Mouse (Mus musculus) kidney, adult 2 months (tissue): Measurements from ENCODE around the gene Fgf13. TPM values are rescaled to one million over a fixed set of nuclear protein-coding genes. Genes with fewer than 3 reads are reported as not detected.
A peak's percentile ranks its signal among the peaks of the same experiment; 100 is the strongest.

Source experiments
- DNase-seq: peaks from one replicate; pipeline ENCODE4 v3.0.0; 2021
- H3K27ac ChIP-seq: fragments of 200-500 bp; 2 replicates; pipeline ENCODE4 v1.5.1; 2012; ENCODE audit warnings: low read depth, low read length, control low read depth, inconsistent platforms; ENCODE audit not compliant: insufficient read depth
- H3K27me3 ChIP-seq: fragments of 200-500 bp; replicated peaks from 2 replicates; pipeline ENCODE4 v1.6.1; 2012; ENCODE audit warnings: mild to moderate bottlenecking, moderate library complexity, low read length, inconsistent platforms; ENCODE audit not compliant: control insufficient read depth, insufficient read depth
- H3K36me3 ChIP-seq: fragments of 200-500 bp; 2 replicates; pipeline ENCODE4 v1.6.1; 2012; ENCODE audit warnings: mild to moderate bottlenecking, moderate library complexity, low read length, inconsistent platforms; ENCODE audit not compliant: control insufficient read depth, insufficient read depth
- H3K4me1 ChIP-seq: fragments of 200-500 bp; 2 replicates; pipeline ENCODE4 v1.6.1; 2011; ENCODE audit warnings: low read length; ENCODE audit not compliant: control insufficient read depth, insufficient read depth
- H3K4me3 ChIP-seq: fragments of 200-500 bp; 2 replicates; pipeline ENCODE4 v1.5.1; 2011; ENCODE audit warnings: mild to moderate bottlenecking, low read depth, low read length, control low read depth; ENCODE audit not compliant: insufficient read depth
- CTCF ChIP-seq: fragments of 200-500 bp; conservative IDR thresholded peaks from 2 replicates; pipeline ENCODE4 v1.5.1; 2011; ENCODE audit warnings: low read depth, mild to moderate bottlenecking, control low read depth, low read length, moderate library complexity, mixed read lengths; ENCODE audit not compliant: insufficient read depth, insufficient read length
- POLR2A ChIP-seq: fragments of 200-500 bp; IDR thresholded peaks from one replicate; pipeline ENCODE4 v1.6.1; 2011; ENCODE audit warnings: low read depth, low read length, control low read depth
- WGBS: fragments of 180-500 bp; shearing (Covaris S2); methylation state at CpG from one replicate; pipeline ENCODE4 v1.1.7; 2018; 5-methylcytosine and 5-hydroxymethylcytosine counted together
- polyA plus RNA-seq: library from polyadenylated mRNA; depleted of rRNA; stranded (reverse); fragments of >200 nt; gene quantifications from 2 replicates; pipeline ENCODE4 v1.2.3, GENCODE M21; 2012

The Fgf13 gene
- polyA plus RNA-seq, 1 experiment, result 0.59 TPM

GRCm38 (mm10) chrX:59134166-59134861 lies 433.6 kb downstream of the Fgf13 start:
- 1% methylated on average over 50 of the region's 75 CpGs for WGBS
- no peak overlapping the region for H3K27ac ChIP-seq
- no peaks in the 10 kb centered on the region for H3K27me3 ChIP-seq
- 0 out of 2 replicates have a peak overlapping the region, but pooled peaks have one; percentile 10 for H3K4me3 ChIP-seq
- H3K4me1 ChIP-seq, result no peaks in the 10 kb centered on the region
- peak; percentile 0 for DNase-seq
- TF ChIP-seq CTCF (no peak), POLR2A (no peak)
- H3K36me3 ChIP-seq, result no peaks in the 10 kb centered on the region

DNA sequence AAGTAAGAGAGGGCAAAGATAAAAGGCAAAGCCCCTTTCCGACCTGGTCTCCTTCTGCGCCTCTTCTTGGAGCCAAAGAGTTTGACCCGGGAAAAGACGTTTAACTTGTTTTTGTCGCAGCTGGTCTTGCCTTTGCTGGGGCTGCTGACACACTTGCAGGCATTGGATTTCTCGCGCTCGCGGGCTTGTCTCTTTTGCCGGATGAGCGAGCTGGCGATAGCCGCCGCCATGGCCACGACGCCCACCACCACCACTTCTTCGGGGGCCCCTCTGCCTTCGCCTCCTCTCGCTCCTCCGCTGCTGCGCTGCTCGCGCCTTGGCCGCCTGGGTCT lies 434.1 kb downstream of the Fgf13 start:
- Histone ChIP-seq H3K27me3 (no peaks in the 10 kb centered on the region), H3K4me1 (no peaks in the 10 kb centered on the region), H3K27ac (no peak overlapping the region), H3K4me3 (0 out of 2 replicates have a peak overlapping the region, but pooled peaks have one; percentile 10), H3K36me3 (no peaks in the 10 kb centered on the region)
- under 1% methylated on average over 21 of the region's 24 CpGs for WGBS
- no peak for TF ChIP-seq POLR2A
- no peak for TF ChIP-seq CTCF
- DNase-seq, result no peak

GRCm38 (mm10) chrX:59133416-59133815 lies 434.5 kb downstream of the Fgf13 start:
- Histone ChIP-seq H3K27me3 (no peaks in the 10 kb centered on the region), H3K4me3 (no peak overlapping the region), H3K27ac (no peak overlapping the region), H3K36me3 (no peaks in the 10 kb centered on the region), H3K4me1 (no peaks in the 10 kb centered on the region)
- no peak for DNase-seq
- no peak for TF ChIP-seq CTCF
- no peak for TF ChIP-seq POLR2A
- WGBS, result 0% methylated on average over 9 of the region's 10 CpGs

- Histone ChIP-seq H3K4me3 (no peak overlapping the region), H3K36me3 (no peaks in the 10 kb centered on the region), H3K27ac (no peak overlapping the region), H3K4me1 (no peaks in the 10 kb centered on the region), H3K27me3 (no peaks in the 10 kb centered on the region)
- no peak for DNase-seq
- TF ChIP-seq POLR2A, result no peak
- no peak for TF ChIP-seq CTCF
- 54% methylated on average over 4 of the region's 4 CpGs for WGBS
Observed at GRCm38 (mm10) chrX:59126637-59127036, 441.2 kb downstream of the Fgf13 start.

GRCm38 (mm10) chrX:59113187-59113586 lies 454.7 kb downstream of the Fgf13 start:
- H3K27ac ChIP-seq, result no peak overlapping the region
- H3K27me3 ChIP-seq, result no peaks in the 10 kb centered on the region
- H3K36me3 ChIP-seq, result no peaks in the 10 kb centered on the region
- no peak for TF ChIP-seq CTCF
- no peak for TF ChIP-seq POLR2A
- H3K4me1 ChIP-seq, result no peaks in the 10 kb centered on the region
- H3K4me3 ChIP-seq, result no peak overlapping the region
- DNase-seq, result no peak

DNA sequence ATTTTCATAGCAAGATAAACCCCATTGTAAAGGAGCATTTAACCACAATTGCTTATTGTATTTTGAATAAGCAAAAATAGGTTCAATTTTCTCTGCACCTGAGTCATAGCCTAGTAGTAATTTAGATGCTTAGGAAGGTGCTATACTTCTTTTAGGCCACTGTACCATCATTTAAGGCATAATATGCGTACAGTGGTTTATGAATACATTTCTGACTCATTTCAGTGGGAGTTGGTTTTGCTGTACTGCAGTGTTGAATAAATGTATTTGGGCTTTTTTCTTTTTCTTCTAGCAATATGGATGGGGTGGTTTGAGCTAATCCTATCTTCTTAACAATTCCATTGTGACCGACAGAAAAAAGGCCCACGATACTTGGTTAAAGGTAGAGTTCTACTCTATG lies 481.9 kb downstream of the Fgf13 start:
- WGBS, result 94% methylated on average over 3 of the region's 3 CpGs
- DNase-seq, result no peak
- no peak for TF ChIP-seq CTCF
- no peak for TF ChIP-seq POLR2A

GRCm38 (mm10) chrX:59080427-59080826 lies 487.4 kb downstream of the Fgf13 start:
- TF ChIP-seq POLR2A (no peak), CTCF (no peak)
- Histone ChIP-seq H3K27me3 (no peaks in the 10 kb centered on the region), H3K27ac (no peak overlapping the region), H3K36me3 (no peaks in the 10 kb centered on the region), H3K4me1 (no peaks in the 10 kb centered on the region), H3K4me3 (no peak overlapping the region)
- no peak for DNase-seq

More for the DNA sequence above, 481.9 kb downstream of the Fgf13 start:
- H3K27ac ChIP-seq, result no peak overlapping the region
- H3K4me3 ChIP-seq, result no peak overlapping the region
- H3K36me3 ChIP-seq, result no peaks in the 10 kb centered on the region
- H3K4me1 ChIP-seq, result no peaks in the 10 kb centered on the region
- no peaks in the 10 kb centered on the region for H3K27me3 ChIP-seq
